12 mouse cellular contexts compared by ENCODE assay signal in the genomic region with DNA sequence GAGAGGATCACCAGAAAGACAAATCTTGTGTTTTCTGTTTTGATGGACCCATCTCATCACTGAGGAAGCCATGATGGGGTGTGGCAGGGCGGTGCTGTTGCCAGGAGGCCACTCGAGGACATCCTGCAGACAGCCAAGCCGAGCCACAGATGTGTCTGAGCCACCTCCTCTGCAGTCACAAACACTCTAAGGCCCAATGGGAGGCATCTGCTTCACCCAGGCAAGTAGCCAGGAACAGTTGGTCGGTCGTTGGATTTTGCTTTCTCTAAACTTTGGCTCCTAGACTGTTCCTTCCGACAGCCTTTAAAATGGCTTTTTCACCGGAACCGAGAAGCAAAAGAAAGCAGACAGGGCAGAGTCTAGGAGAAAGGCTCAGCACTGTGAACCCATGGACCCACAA.
DNase-seq lines count a peak whose midpoint lies in the region; ATAC-seq lines count a peak whose summit lies in the region.
"Had no signal": no experiment of that assay in that cellular context is flagged by ENCODE, and none has a peak within 500 bp of the region (broad histone marks: within the 10 kb centered on the region; RNA-seq: fewer than 3 reads in every experiment).

No protein-coding gene starts in this region.

- H3K27ac ChIP-seq in midbrain, embryonic 11.5 days (ENCODE audit: low read depth, low read length): no peak overlapping the region
- H3K27ac ChIP-seq in midbrain, embryonic 15.5 days: no peak overlapping the region
- H3K27ac ChIP-seq in forebrain, embryonic 14.5 days (ENCODE audit: low read depth, low read length): no peak overlapping the region
- H3K27ac ChIP-seq: limb, embryonic 13.5 days had no signal

- peak; percentile 39 to 53 for DNase-seq in heart, adult 9 months (ENCODE audit: low spot score in 2 of 2)
- no peak for DNase-seq in heart, adult 8-10 months (ENCODE audit: low spot score)
- DNase-seq in midbrain, embryonic 11.5 days (ENCODE audit: low spot score, missing footprints): peak; percentile 39
- DNase-seq in heart, postnatal 14 days: peak; percentile 59 to 70
- DNase-seq in skeletal muscle tissue, adult 2 months (ENCODE audit: low read depth, low spot score): peak; percentile 76
- DNase-seq in embryo, embryonic 11 days: no peak
- DNase-seq in forebrain, embryonic 14.5 days (ENCODE audit: low spot score): no peak

- no peaks in the 10 kb centered on the region for H3K36me3 ChIP-seq in midbrain, embryonic 11.5 days (ENCODE audit: control insufficient read depth, insufficient read depth, low read length)
- no peaks in the 10 kb centered on the region for H3K36me3 ChIP-seq in midbrain, embryonic 15.5 days (replicated peaks)
- no peaks in the 10 kb centered on the region for H3K36me3 ChIP-seq in forebrain, embryonic 14.5 days (ENCODE audit: control insufficient read depth, insufficient read depth, low read length)
- H3K36me3 ChIP-seq: limb, embryonic 13.5 days had no signal

- WGBS in midbrain, embryonic 11.5 days: 91% methylated on average over 8 of the region's 8 CpGs
- WGBS in midbrain, embryonic 15.5 days: 88% methylated on average over 8 of the region's 8 CpGs
- 78% methylated on average over 8 of the region's 8 CpGs for whole genome bisulfite sequencing in forebrain, embryonic 14.5 days

- no peaks in the 10 kb centered on the region for H3K9me3 ChIP-seq in midbrain, embryonic 11.5 days (ENCODE audit: control insufficient read depth, low read length)
- no peaks in the 10 kb centered on the region for H3K9me3 ChIP-seq in midbrain, embryonic 15.5 days
- no peaks in the 10 kb centered on the region for H3K9me3 ChIP-seq in forebrain, embryonic 14.5 days (replicated peaks; ENCODE audit: control insufficient read depth, low read length)

- no peak overlapping the region for H3K9ac ChIP-seq in midbrain, embryonic 11.5 days (ENCODE audit: low read length)
- H3K9ac ChIP-seq in midbrain, embryonic 15.5 days: no peak overlapping the region
- no peak overlapping the region for H3K9ac ChIP-seq in forebrain, embryonic 14.5 days (ENCODE audit: low read length)
- H3K9ac ChIP-seq: limb, embryonic 13.5 days had no signal

- no peak for ATAC-seq in midbrain, embryonic 11.5 days (ENCODE audit: low FRiP score)
- ATAC-seq in midbrain, embryonic 15.5 days (replicated peaks): no peak
- no peak for ATAC-seq in forebrain, embryonic 14.5 days
- ATAC-seq: intestine, postnatal 0 days had no signal

- no peak overlapping the region for H3K4me2 ChIP-seq in midbrain, embryonic 11.5 days
- H3K4me2 ChIP-seq in midbrain, embryonic 15.5 days: no peak overlapping the region
- H3K4me2 ChIP-seq in forebrain, embryonic 14.5 days (ENCODE audit: low read length): no peak overlapping the region
- H3K4me2 ChIP-seq: limb, embryonic 13.5 days had no signal

- H3K4me3 ChIP-seq in midbrain, embryonic 11.5 days (ENCODE audit: low read depth, low read length): no peak overlapping the region
- no peak overlapping the region for H3K4me3 ChIP-seq in midbrain, embryonic 15.5 days
- H3K4me3 ChIP-seq in forebrain, embryonic 14.5 days (ENCODE audit: low read depth, low read length): no peak overlapping the region
- H3K4me3 ChIP-seq: limb, embryonic 13.5 days; megakaryocyte, embryonic 14.5 days had no signal

- H3K4me1 ChIP-seq in midbrain, embryonic 11.5 days (ENCODE audit: control insufficient read depth, insufficient read depth, low read length): peaks cover 10% of the 10 kb centered on the region; the same call in 1 of the 2 replicates
- peaks cover 8% of the 10 kb centered on the region for H3K4me1 ChIP-seq in midbrain, embryonic 15.5 days
- peaks cover 10% of the 10 kb centered on the region; the same call in 1 of the 2 replicates for H3K4me1 ChIP-seq in forebrain, embryonic 14.5 days (ENCODE audit: control insufficient read depth, insufficient read depth, low read length)

- intact Hi-C loops in heart, postnatal 14 days (cut with DNase I): no loop called here

- H3K27me3 ChIP-seq in midbrain, embryonic 11.5 days (ENCODE audit: control insufficient read depth, insufficient read depth, low read length): no peaks in the 10 kb centered on the region
- H3K27me3 ChIP-seq in midbrain, embryonic 15.5 days (replicated peaks): no peaks in the 10 kb centered on the region
- H3K27me3 ChIP-seq in forebrain, embryonic 14.5 days (replicated peaks; ENCODE audit: control insufficient read depth, insufficient read depth, low read length): no peaks in the 10 kb centered on the region
- H3K27me3 ChIP-seq: CH12.LX; limb, embryonic 13.5 days; megakaryocyte, embryonic 14.5 days had no signal

Comparison
In these comparisons a context has a peak if more than half of its experiments do, and no peak if none do; other contexts are left out.
1. DNase-seq: peak in heart, adult 9 months (2 of 2), midbrain, embryonic 11.5 days (single experiment), heart, postnatal 14 days (2 of 2) and skeletal muscle tissue, adult 2 months (single experiment); none in heart, adult 8-10 months (single experiment), embryo, embryonic 11 days (single experiment) and forebrain, embryonic 14.5 days (single experiment).